Mouse (Mus musculus) heart, embryonic 11.5 days (tissue): ENCODE results near the gene Tmem178b. TPM values are rescaled to one million over a fixed set of nuclear protein-coding genes. Genes with fewer than 3 reads are reported as not detected.

ENCODE experiments used
- ATAC-seq: fragments of 200-750 bp; cut with Nextera tagmentation; replicated peaks from 2 replicates; pipeline ENCODE4 v1.8.0; 2017; ENCODE audit warnings: moderate library complexity; ENCODE audit not compliant: insufficient number of reproducible peaks, low FRiP score, low TSS enrichment
- H3K27ac ChIP-seq: fragments of 300-500 bp; sonication (generic); 2 replicates; pipeline ENCODE4 v1.5.1; 2014; ENCODE audit warnings: mild to moderate bottlenecking, low read depth, low read length
- H3K27me3 ChIP-seq: fragments of 300-500 bp; sonication (generic); 2 replicates; pipeline ENCODE4 v1.6.1; 2014; ENCODE audit warnings: mild to moderate bottlenecking, low read length, mixed read lengths; ENCODE audit not compliant: control insufficient read depth, insufficient read depth
- H3K36me3 ChIP-seq: fragments of 300-500 bp; sonication (generic); 2 replicates; pipeline ENCODE4 v1.6.1; 2014; ENCODE audit warnings: mild to moderate bottlenecking, low read length, moderate library complexity, mixed read lengths; ENCODE audit not compliant: control insufficient read depth, insufficient read depth
- H3K4me1 ChIP-seq: fragments of 300-500 bp; sonication (generic); 2 replicates; pipeline ENCODE4 v1.6.1; 2014; ENCODE audit warnings: low read length; ENCODE audit not compliant: control insufficient read depth, insufficient read depth
- H3K4me2 ChIP-seq: fragments of 300-500 bp; sonication (generic); 2 replicates; pipeline ENCODE4 v1.6.1; 2014; ENCODE audit warnings: mild to moderate bottlenecking, moderate library complexity
- H3K4me3 ChIP-seq: fragments of 300-500 bp; sonication (generic); 2 replicates; pipeline ENCODE4 v1.5.1; 2014; ENCODE audit warnings: low read depth, low read length
- H3K9ac ChIP-seq: fragments of 300-500 bp; sonication (generic); 2 replicates; pipeline ENCODE4 v1.6.1; 2014; ENCODE audit warnings: mild to moderate bottlenecking, low read depth, low read length, moderate library complexity
- H3K9me3 ChIP-seq: fragments of 300-500 bp; sonication (generic); replicated peaks from 2 replicates; pipeline ENCODE4 v1.6.1; 2016; ENCODE audit warnings: low read length; ENCODE audit not compliant: control insufficient read depth
- WGBS: fragments of 180-500 bp; shearing (Covaris S2); extraction: QIAGEN DNeasy Blood & Tissue Kit; methylation state at CpG from one replicate; pipeline ENCODE4 v1.1.7; 2014; ENCODE audit not compliant: insufficient replicate concordance; 5-methylcytosine and 5-hydroxymethylcytosine counted together
- polyA plus RNA-seq: library from polyadenylated mRNA; unstranded; fragments of >200 nt; fragmentation: Nextera tagmentation; extraction: Ambion mirVana; gene quantifications from 2 replicates; pipeline ENCODE4 v1.2.1, GENCODE M21; 2014

Tmem178b gene
- polyA plus RNA-seq, 1 experiment from 2014 or later, result 0.26 TPM

DNA sequence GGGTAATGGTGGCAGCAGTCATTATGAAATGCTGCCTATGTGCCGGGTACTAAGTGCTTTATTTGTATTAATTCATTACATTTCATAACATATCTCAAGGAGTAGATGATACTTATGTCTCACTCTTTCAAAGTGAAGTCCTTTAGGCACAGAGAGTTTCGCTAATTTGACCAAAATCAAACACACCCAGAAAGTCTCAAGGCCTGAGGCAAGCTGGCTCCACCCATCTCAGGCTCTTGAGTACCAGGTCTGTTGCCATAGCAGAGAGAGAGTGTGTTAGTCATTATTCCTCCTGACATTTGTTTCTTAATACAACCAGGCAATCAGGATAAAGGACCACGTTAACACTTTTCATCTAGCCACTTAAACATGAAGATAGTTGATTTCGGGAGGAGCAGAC, 117.7 kb downstream of the Tmem178b start:
- no peaks in the 10 kb centered on the region for H3K27me3 ChIP-seq
- H3K36me3 ChIP-seq, result no peaks in the 10 kb centered on the region
- no peaks in the 10 kb centered on the region for H3K4me1 ChIP-seq
- H3K9ac ChIP-seq, result no peak overlapping the region
- no peaks in the 10 kb centered on the region for H3K9me3 ChIP-seq
- ATAC-seq, result no peak
- no peak overlapping the region for H3K27ac ChIP-seq
- no peak overlapping the region for H3K4me3 ChIP-seq
- no peak overlapping the region for H3K4me2 ChIP-seq
- WGBS, result 76% methylated on average over 4 of the region's 4 CpGs

DNA sequence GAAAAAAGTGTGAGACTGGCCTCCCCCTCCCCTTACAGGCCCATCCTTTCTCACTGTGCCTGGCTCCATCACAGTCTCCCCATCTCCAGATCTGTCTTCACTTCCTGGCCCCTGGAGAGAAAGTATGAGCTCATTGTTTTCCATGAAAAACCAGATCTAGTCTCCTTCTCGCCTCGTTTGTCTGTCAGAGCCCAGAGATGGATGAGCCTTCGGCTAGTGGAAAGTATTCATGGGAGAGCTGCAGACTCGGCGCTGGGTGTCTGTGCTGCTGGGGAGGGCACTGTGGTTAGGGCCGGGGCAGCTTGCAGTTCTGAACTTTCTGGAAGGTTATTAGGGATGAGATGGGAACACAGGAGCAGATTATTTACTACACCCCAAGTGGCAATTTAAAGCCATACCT, 118.9 kb downstream of the Tmem178b start:
- ATAC-seq, result no peak; the same call in 1 of the 2 replicates
- H3K27ac ChIP-seq, result no peak overlapping the region
- WGBS, result 42% methylated on average over 6 of the region's 6 CpGs

DNA sequence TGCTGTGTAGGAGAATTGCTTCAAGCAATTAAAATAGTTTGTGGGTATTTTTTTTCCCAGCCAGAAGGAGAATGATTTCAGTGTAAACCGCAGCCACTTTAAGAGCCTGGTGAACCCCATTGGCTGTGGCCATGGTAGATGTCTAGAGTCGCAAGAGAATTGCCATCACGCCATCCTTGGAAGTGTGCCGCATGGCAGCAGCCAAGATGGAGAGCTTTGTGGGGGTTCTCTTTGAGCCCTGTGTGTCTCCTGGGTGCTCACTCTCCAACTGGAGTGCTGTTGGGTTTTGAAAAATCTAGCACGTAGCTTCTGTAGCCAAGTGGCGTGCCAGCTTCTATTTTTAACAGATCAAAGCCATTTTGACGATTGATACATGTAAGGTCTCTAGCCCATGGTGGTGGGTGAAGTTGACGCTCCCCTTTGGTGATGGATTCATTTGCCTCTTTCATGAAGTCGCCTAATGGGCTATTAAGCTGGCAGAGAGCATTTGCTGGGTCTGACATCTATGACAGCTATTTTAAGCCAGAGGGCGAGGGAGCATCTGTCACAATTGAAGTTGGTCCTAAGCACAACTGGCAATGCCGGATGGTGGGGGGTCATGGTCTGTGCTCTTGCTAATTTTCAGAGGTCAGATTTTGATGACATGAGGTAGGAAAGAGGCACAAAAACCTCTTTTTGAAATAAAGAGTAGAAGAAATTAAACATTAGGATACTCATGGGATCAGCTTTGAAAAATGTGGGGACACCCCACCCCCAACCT, 133.1 kb downstream of the Tmem178b start:
- H3K27me3 ChIP-seq, result no peaks in the 10 kb centered on the region

More for the DNA sequence above, 118.9 kb downstream of the Tmem178b start:
- Histone ChIP-seq H3K27me3 (no peaks in the 10 kb centered on the region), H3K4me2 (no peak overlapping the region), H3K9me3 (no peaks in the 10 kb centered on the region), H3K9ac (no peak overlapping the region), H3K4me1 (no peaks in the 10 kb centered on the region), H3K36me3 (no peaks in the 10 kb centered on the region), H3K4me3 (no peak overlapping the region)

DNA sequence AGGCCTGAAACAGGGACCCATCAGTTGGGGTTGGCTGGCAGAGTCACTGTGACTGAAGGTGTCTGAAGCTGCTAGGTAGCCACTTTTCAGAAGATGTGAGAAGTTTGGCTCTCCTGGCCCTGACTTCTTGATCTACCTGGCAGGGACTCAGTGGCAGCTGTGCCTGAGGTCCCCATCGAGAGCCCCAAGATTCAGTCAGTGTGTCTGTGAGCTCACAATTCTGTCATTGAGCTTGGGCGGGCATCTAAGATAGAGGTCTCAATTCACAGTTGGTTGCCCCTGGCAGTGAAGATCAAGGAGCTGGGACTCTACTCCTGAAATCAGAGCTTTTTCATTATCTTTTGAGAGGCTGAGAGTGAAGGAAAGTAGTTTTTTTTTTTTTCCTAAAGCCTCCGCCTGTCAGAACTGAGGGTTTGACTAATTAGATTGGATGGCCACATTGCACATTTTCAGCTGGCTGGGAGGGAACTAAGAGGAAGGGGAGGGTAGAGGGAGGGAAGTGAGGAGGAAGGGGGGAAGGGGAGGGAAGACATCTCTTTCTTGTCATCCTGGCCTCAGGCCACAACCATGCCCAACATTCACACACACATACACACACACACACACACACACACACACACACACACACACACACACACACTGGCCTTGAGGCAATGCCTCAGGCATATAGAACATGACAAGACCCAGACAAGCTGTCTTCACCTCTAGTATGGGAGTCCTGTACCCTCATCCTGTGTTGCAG, 135.3 kb downstream of the Tmem178b start:
- WGBS, result 59% methylated on average over 3 of the region's 3 CpGs

More for the DNA sequence above, 133.1 kb downstream of the Tmem178b start:
- H3K4me1 ChIP-seq, result no peaks in the 10 kb centered on the region
- 75% methylated on average over 11 of the region's 11 CpGs for WGBS
- H3K9ac ChIP-seq, result no peak overlapping the region
- no peak overlapping the region for H3K4me3 ChIP-seq
- H3K4me2 ChIP-seq, result no peak overlapping the region
- H3K36me3 ChIP-seq, result no peaks in the 10 kb centered on the region
- no peak for ATAC-seq
- no peaks in the 10 kb centered on the region for H3K9me3 ChIP-seq
- H3K27ac ChIP-seq, result no peak overlapping the region

DNA sequence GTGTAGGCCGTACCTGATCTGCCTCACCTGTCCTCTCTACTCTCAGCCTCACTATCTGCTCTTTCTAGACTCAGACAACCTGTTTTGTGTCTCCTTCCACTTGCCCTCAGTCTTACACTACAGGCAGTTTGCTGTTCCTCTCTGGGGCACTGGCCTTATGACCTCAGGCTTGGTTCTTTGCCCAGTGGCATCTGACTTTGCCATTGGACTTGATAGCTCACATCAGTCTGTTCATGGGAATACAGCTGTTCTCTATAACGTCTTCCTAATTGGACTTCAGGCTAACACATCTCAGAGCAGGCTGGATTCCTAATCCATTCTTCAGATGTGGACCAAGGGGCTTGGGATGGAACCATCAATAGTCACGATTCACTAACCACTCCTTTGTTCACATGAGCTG, 136.6 kb downstream of the Tmem178b start:
- H3K9me3 ChIP-seq, result no peaks in the 10 kb centered on the region
- WGBS, result 66% methylated on average over 3 of the region's 3 CpGs
- ATAC-seq, result no peak
- no peak overlapping the region for H3K4me2 ChIP-seq
- H3K27me3 ChIP-seq, result no peaks in the 10 kb centered on the region
- no peaks in the 10 kb centered on the region for H3K4me1 ChIP-seq
- H3K4me3 ChIP-seq, result no peak overlapping the region
- no peak overlapping the region for H3K9ac ChIP-seq
- no peaks in the 10 kb centered on the region for H3K36me3 ChIP-seq
- no peak overlapping the region for H3K27ac ChIP-seq

More for the DNA sequence above, 135.3 kb downstream of the Tmem178b start:
- H3K9me3 ChIP-seq, result no peaks in the 10 kb centered on the region
- no peak for ATAC-seq
- H3K4me3 ChIP-seq, result no peak overlapping the region
- no peaks in the 10 kb centered on the region for H3K27me3 ChIP-seq
- no peak overlapping the region for H3K4me2 ChIP-seq
- H3K9ac ChIP-seq, result no peak overlapping the region
- no peaks in the 10 kb centered on the region for H3K4me1 ChIP-seq
- no peaks in the 10 kb centered on the region for H3K36me3 ChIP-seq
- no peak overlapping the region for H3K27ac ChIP-seq

GRCm38 (mm10) chr6:40011066-40011465, 138.0 kb downstream of the Tmem178b start:
- H3K9me3 ChIP-seq, result no peaks in the 10 kb centered on the region
- no peak overlapping the region for H3K9ac ChIP-seq
- no peak overlapping the region for H3K4me2 ChIP-seq
- H3K27me3 ChIP-seq, result no peaks in the 10 kb centered on the region
- no peak for ATAC-seq
- no peak overlapping the region for H3K4me3 ChIP-seq
- H3K4me1 ChIP-seq, result no peaks in the 10 kb centered on the region
- 72% methylated on average over 5 of the region's 5 CpGs for WGBS
- H3K27ac ChIP-seq, result no peak overlapping the region
- H3K36me3 ChIP-seq, result no peaks in the 10 kb centered on the region

DNA sequence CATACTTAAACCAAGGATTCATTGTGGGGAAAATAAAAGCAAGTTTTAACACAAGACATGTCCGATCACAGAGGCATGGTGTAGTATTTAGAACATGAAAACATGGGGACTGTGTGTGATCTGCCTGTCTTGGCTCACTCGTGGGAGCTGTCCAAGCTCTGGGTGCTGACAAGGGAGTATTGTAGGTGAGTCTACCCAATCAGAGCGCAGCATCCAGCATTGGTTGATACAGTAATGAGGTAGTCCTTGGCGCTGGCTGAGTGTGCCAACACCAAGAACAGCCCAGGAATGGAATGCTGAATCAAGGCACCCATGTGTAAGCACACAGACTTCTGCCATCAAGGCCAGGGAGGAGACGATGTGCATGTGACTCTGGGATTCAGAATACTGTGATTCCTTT, 138.5 kb downstream of the Tmem178b start:
- no peak overlapping the region for H3K4me3 ChIP-seq
- ATAC-seq, result no peak
- no peaks in the 10 kb centered on the region for H3K9me3 ChIP-seq
- H3K4me2 ChIP-seq, result no peak overlapping the region
- WGBS, result 60% methylated on average over 5 of the region's 5 CpGs
- H3K36me3 ChIP-seq, result no peaks in the 10 kb centered on the region
- no peaks in the 10 kb centered on the region for H3K4me1 ChIP-seq
- H3K27ac ChIP-seq, result no peak overlapping the region
- no peak overlapping the region for H3K9ac ChIP-seq
- H3K27me3 ChIP-seq, result no peaks in the 10 kb centered on the region

DNA sequence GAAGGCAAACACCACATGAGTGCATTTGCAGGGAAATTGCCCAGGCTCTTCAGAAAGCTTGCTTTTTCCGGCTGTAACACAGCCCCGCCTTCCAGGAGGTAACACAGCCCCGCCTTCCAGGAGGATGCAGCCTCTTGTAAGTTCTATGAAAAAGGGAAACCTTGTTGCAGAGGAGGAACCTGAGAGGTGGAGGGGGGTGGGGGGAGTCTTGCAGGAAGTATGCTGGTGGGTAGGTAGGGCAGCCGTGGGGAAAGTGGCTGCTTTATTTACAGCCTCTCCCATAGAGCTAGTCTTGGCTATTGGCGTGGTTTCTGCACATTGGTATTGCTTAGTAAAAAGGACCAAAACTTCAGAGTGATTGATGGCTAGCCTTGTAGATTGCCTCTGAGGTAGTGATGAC, 140.3 kb downstream of the Tmem178b start:
- H3K4me1 ChIP-seq, result no peaks in the 10 kb centered on the region
- ATAC-seq, result no peak
- no peak overlapping the region for H3K4me3 ChIP-seq
- WGBS, result 51% methylated on average over 5 of the region's 5 CpGs
- H3K4me2 ChIP-seq, result no peak overlapping the region
- H3K9ac ChIP-seq, result no peak overlapping the region
- H3K27ac ChIP-seq, result no peak overlapping the region
- no peaks in the 10 kb centered on the region for H3K36me3 ChIP-seq
- no peaks in the 10 kb centered on the region for H3K9me3 ChIP-seq
- no peaks in the 10 kb centered on the region for H3K27me3 ChIP-seq
